Mouse (Mus musculus): ENCODE measurements at regions not wholly inside any gene's neighbourhood (a gene's known extent, or its start where the extent isn't known, plus 50 kb on each side); places are given as distances from the start of the nearest gene placed in this dataset.

- no peak overlapping the region for H3K4me2 ChIP-seq (ENCODE audit: low read depth, low read length)
- no peak overlapping the region for H3K9ac ChIP-seq (replicated peaks; ENCODE audit: low read length)
- no peaks in the 10 kb centered on the region for H3K27me3 ChIP-seq (ENCODE audit: control insufficient read depth, insufficient read depth, low read length)
- H3K27ac ChIP-seq (replicated peaks; ENCODE audit: low read depth, low read length): no peak overlapping the region
- no peaks in the 10 kb centered on the region for H3K9me3 ChIP-seq (replicated peaks; ENCODE audit: control insufficient read depth, low read length)
- no peaks in the 10 kb centered on the region for H3K36me3 ChIP-seq (replicated peaks; ENCODE audit: control insufficient read depth, insufficient read depth, low read depth, low read length)
- DNase-seq (ENCODE audit: low spot score): no peak
- no peak overlapping the region for H3K4me3 ChIP-seq (ENCODE audit: low read depth, low read length)
- H3K4me1 ChIP-seq (ENCODE audit: control insufficient read depth, insufficient read depth, low read length): no peaks in the 10 kb centered on the region
- no peak for ATAC-seq (replicated peaks; ENCODE audit: insufficient number of reproducible peaks, low FRiP score, low TSS enrichment, low read depth)
These were observed 97.1 kb downstream of the Rgs2 start for GRCm38 (mm10) chr1:143906881-143907280.

DNA sequence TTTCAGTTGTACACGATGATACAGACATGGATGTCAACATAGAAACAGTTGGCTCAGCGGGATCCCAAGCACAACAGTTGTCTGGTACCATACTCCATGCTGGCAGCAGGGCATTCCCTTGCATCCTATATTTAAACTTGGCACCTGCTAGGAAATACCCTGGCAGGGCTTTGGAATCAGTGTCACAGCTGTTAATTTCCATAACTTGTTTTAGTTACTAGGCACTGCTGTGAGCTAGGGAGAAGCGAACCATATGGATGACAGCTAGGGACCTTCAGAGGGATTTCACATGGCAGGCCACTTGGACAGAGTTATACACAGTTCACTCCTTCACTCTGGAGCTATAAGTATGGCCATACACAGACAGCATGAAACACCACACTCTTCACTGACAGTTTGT lies 100.0 kb downstream of the Rgs2 start:
- Histone ChIP-seq H3K27ac (replicated peaks; ENCODE audit: low read depth, low read length) (no peak overlapping the region), H3K9me3 (replicated peaks; ENCODE audit: control insufficient read depth, low read length) (no peaks in the 10 kb centered on the region), H3K27me3 (ENCODE audit: control insufficient read depth, insufficient read depth, low read length) (no peaks in the 10 kb centered on the region), H3K4me3 (ENCODE audit: low read depth, low read length) (no peak overlapping the region), H3K36me3 (replicated peaks; ENCODE audit: control insufficient read depth, insufficient read depth, low read depth, low read length) (no peaks in the 10 kb centered on the region), H3K9ac (replicated peaks; ENCODE audit: low read length) (no peak overlapping the region), H3K4me2 (ENCODE audit: low read depth, low read length) (no peak overlapping the region), H3K4me1 (ENCODE audit: control insufficient read depth, insufficient read depth, low read length) (no peaks in the 10 kb centered on the region)
- DNase-seq (ENCODE audit: low spot score): no peak
- ATAC-seq (replicated peaks; ENCODE audit: insufficient number of reproducible peaks, low FRiP score, low TSS enrichment, low read depth): no peak
- 94% methylated on average over 3 of the region's 3 CpGs for WGBS

DNA sequence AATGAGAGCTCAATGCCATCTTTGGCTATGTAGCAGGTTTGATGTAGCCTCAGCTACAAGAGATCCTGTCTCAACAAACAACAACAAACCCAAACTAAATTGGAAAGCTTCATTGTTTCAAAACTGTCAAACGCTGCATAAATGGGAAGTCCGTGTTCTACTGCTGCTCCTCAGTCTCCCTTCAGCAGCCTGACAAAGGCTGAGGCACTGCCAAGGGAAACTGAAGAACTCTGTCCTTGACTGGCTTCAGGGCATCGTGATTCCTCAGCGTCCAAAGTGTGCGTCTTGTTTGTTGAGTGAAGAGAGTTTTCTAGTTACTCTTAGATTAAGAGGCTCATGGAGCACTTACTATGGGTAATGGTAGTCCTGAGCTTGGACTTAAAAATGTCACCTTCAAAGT lies 100.7 kb downstream of the Rgs2 start:
- WGBS: 77% methylated on average over 5 of the region's 5 CpGs
- H3K27me3 ChIP-seq (ENCODE audit: control insufficient read depth, insufficient read depth, low read length): no peaks in the 10 kb centered on the region

DNA sequence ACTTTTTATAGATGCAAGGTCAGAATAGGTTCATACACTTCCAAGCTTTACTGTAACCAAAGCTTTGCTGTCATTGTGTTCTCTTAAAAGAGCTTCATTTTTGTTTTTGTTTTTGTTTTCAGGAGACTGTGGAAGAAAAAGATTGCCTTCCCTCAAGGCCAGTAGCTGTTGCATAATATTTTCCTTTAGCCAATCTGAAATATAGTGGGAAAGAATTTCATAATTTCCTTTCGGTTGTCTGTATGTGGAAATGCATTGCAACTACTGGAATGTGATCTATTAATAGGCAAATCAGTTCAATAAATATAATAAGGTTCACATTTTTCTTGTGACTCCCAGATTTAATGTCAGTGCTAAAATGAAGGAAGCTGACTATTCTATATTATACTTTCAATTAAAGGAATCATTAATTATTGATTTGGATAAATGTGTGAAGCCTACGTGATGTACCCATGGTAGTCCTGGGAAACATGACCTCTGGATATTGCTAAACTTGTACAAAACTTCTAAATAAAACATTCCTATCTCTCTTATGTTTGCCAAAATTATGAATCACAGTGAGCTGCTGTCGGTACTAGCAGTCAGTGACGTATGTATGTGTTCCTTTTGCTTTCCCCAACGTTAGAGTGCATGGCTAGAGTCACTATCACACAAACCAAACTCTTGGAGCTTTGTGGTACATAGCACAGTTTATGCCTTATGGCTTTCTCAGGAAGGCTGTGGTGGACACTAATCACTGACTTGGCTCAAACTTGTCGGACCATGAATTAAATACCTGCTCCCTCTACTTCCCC lies 102.6 kb downstream of the Rgs2 start:
- Histone ChIP-seq H3K9ac (replicated peaks; ENCODE audit: low read length) (no peak overlapping the region), H3K4me2 (ENCODE audit: low read depth, low read length) (no peak overlapping the region), H3K4me3 (ENCODE audit: low read depth, low read length) (no peak overlapping the region), H3K27me3 (ENCODE audit: control insufficient read depth, insufficient read depth, low read length) (no peaks in the 10 kb centered on the region), H3K36me3 (replicated peaks; ENCODE audit: control insufficient read depth, insufficient read depth, low read depth, low read length) (no peaks in the 10 kb centered on the region), H3K27ac (replicated peaks; ENCODE audit: low read depth, low read length) (no peak overlapping the region), H3K4me1 (ENCODE audit: control insufficient read depth, insufficient read depth, low read length) (no peaks in the 10 kb centered on the region), H3K9me3 (replicated peaks; ENCODE audit: control insufficient read depth, low read length) (no peaks in the 10 kb centered on the region)
- DNase-seq (ENCODE audit: low spot score): no peak
- 88% methylated on average over 6 of the region's 6 CpGs for WGBS
- ATAC-seq (replicated peaks; ENCODE audit: insufficient number of reproducible peaks, low FRiP score, low TSS enrichment, low read depth): no peak

More for the DNA sequence above, 100.7 kb downstream of the Rgs2 start:
- Histone ChIP-seq H3K4me3 (ENCODE audit: low read depth, low read length) (no peak overlapping the region), H3K27ac (replicated peaks; ENCODE audit: low read depth, low read length) (no peak overlapping the region), H3K36me3 (replicated peaks; ENCODE audit: control insufficient read depth, insufficient read depth, low read depth, low read length) (no peaks in the 10 kb centered on the region), H3K4me1 (ENCODE audit: control insufficient read depth, insufficient read depth, low read length) (no peaks in the 10 kb centered on the region), H3K4me2 (ENCODE audit: low read depth, low read length) (no peak overlapping the region), H3K9me3 (replicated peaks; ENCODE audit: control insufficient read depth, low read length) (no peaks in the 10 kb centered on the region), H3K9ac (replicated peaks; ENCODE audit: low read length) (no peak overlapping the region)
- no peak for DNase-seq (ENCODE audit: low spot score)
- ATAC-seq (replicated peaks; ENCODE audit: insufficient number of reproducible peaks, low FRiP score, low TSS enrichment, low read depth): no peak

- Histone ChIP-seq H3K4me1 (ENCODE audit: control insufficient read depth, insufficient read depth, low read length) (no peaks in the 10 kb centered on the region), H3K9me3 (replicated peaks; ENCODE audit: control insufficient read depth, low read length) (no peaks in the 10 kb centered on the region), H3K4me2 (ENCODE audit: low read depth, low read length) (no peak overlapping the region), H3K4me3 (ENCODE audit: low read depth, low read length) (no peak overlapping the region), H3K36me3 (replicated peaks; ENCODE audit: control insufficient read depth, insufficient read depth, low read depth, low read length) (no peaks in the 10 kb centered on the region), H3K27ac (replicated peaks; ENCODE audit: low read depth, low read length) (no peak overlapping the region), H3K27me3 (ENCODE audit: control insufficient read depth, insufficient read depth, low read length) (no peaks in the 10 kb centered on the region), H3K9ac (replicated peaks; ENCODE audit: low read length) (no peak overlapping the region)
- ATAC-seq (replicated peaks; ENCODE audit: insufficient number of reproducible peaks, low FRiP score, low TSS enrichment, low read depth) (no peak), DNase-seq (ENCODE audit: low spot score) (no peak)
- WGBS: 86% methylated on average over 2 of the region's 2 CpGs
These were observed 111.4 kb downstream of the Uchl5 start for GRCm38 (mm10) chr1:143888510-143888909.

DNA sequence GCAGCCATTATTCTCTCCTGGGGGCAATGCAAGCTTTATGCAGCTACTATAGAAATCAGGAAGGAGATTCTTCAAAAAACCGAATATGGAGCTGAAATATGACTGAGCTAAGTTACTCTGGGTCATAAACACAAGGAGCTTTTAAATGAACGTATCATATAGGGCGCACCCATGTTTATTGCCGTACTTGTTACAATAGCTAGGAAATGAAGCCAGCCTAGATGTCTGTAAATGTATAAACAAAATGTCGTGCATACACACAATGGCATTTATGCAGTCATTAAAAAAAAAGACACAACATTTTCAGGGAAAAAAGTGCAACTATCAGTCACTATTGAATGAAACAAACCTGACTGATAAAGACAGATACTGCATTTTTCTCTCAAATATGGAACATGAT lies 111.0 kb downstream of the Uchl5 start:
- WGBS: 86% methylated on average over 5 of the region's 5 CpGs
- no peaks in the 10 kb centered on the region for H3K27me3 ChIP-seq (ENCODE audit: control insufficient read depth, insufficient read depth, low read length)
- H3K36me3 ChIP-seq (replicated peaks; ENCODE audit: control insufficient read depth, insufficient read depth, low read depth, low read length): no peaks in the 10 kb centered on the region
- no peaks in the 10 kb centered on the region for H3K9me3 ChIP-seq (replicated peaks; ENCODE audit: control insufficient read depth, low read length)
- DNase-seq (ENCODE audit: low spot score) (no peak), ATAC-seq (replicated peaks; ENCODE audit: insufficient number of reproducible peaks, low FRiP score, low TSS enrichment, low read depth) (no peak)
- H3K27ac ChIP-seq (replicated peaks; ENCODE audit: low read depth, low read length): no peak overlapping the region
- H3K4me3 ChIP-seq (ENCODE audit: low read depth, low read length): no peak overlapping the region
- no peaks in the 10 kb centered on the region for H3K4me1 ChIP-seq (ENCODE audit: control insufficient read depth, insufficient read depth, low read length)
- no peak overlapping the region for H3K4me2 ChIP-seq (ENCODE audit: low read depth, low read length)
- H3K9ac ChIP-seq (replicated peaks; ENCODE audit: low read length): no peak overlapping the region

- WGBS: 73% methylated on average over 1 of the region's 1 CpGs
- no peak for ATAC-seq (replicated peaks; ENCODE audit: insufficient number of reproducible peaks, low FRiP score, low TSS enrichment, low read depth)
These were observed 108.9 kb downstream of the Uchl5 start for GRCm38 (mm10) chr1:143886014-143886413.

DNA sequence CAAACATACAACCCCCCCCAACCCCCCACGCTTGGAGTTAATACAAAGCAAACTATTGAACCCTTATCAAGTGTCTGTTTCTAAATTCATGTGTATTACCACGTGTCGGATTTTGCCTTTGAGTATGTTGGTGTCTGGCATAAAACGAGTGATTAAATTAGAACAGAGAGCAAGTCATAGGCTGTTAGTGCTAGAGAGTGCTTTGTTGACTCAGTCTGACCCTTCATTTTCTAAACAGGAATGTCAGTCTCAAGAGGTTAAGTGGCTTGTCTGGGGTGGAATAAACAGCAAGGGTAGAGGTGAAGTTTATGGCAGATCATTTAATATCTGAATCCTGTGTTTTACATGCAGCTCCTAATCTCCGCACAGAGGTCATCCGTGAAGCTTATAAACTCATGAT lies 104.1 kb downstream of the Uchl5 start:
- H3K4me3 ChIP-seq (ENCODE audit: low read depth, low read length): no peak overlapping the region
- no peaks in the 10 kb centered on the region for H3K36me3 ChIP-seq (replicated peaks; ENCODE audit: control insufficient read depth, insufficient read depth, low read depth, low read length)
- ATAC-seq (replicated peaks; ENCODE audit: insufficient number of reproducible peaks, low FRiP score, low TSS enrichment, low read depth): no peak
- no peak for DNase-seq (ENCODE audit: low spot score)
- H3K9ac ChIP-seq (replicated peaks; ENCODE audit: low read length): no peak overlapping the region
- H3K4me1 ChIP-seq (ENCODE audit: control insufficient read depth, insufficient read depth, low read length): no peaks in the 10 kb centered on the region
- H3K4me2 ChIP-seq (ENCODE audit: low read depth, low read length): no peak overlapping the region
- 50% methylated on average over 6 of the region's 6 CpGs for WGBS
- no peaks in the 10 kb centered on the region for H3K27me3 ChIP-seq (ENCODE audit: control insufficient read depth, insufficient read depth, low read length)
- no peaks in the 10 kb centered on the region for H3K9me3 ChIP-seq (replicated peaks; ENCODE audit: control insufficient read depth, low read length)
- no peak overlapping the region for H3K27ac ChIP-seq (replicated peaks; ENCODE audit: low read depth, low read length)

More at GRCm38 (mm10) chr1:143886014-143886413, 108.9 kb downstream of the Uchl5 start:
- H3K9me3 ChIP-seq (replicated peaks; ENCODE audit: control insufficient read depth, low read length): no peaks in the 10 kb centered on the region
- H3K27me3 ChIP-seq (ENCODE audit: control insufficient read depth, insufficient read depth, low read length): no peaks in the 10 kb centered on the region
- H3K36me3 ChIP-seq (replicated peaks; ENCODE audit: control insufficient read depth, insufficient read depth, low read depth, low read length): no peaks in the 10 kb centered on the region
- no peaks in the 10 kb centered on the region for H3K4me1 ChIP-seq (ENCODE audit: control insufficient read depth, insufficient read depth, low read length)
- H3K27ac ChIP-seq (replicated peaks; ENCODE audit: low read depth, low read length): no peak overlapping the region
- no peak for DNase-seq (ENCODE audit: low spot score)
- no peak overlapping the region for H3K4me2 ChIP-seq (ENCODE audit: low read depth, low read length)
- no peak overlapping the region for H3K9ac ChIP-seq (replicated peaks; ENCODE audit: low read length)
- H3K4me3 ChIP-seq (ENCODE audit: low read depth, low read length): no peak overlapping the region

Data from embryonic facial prominence, embryonic 11.5 days (tissue).